Mouse (Mus musculus) gastrocnemius, postnatal 10 days (tissue): ENCODE data around the gene Dennd4c. TPM values are rescaled to one million over a fixed set of nuclear protein-coding genes. Genes with fewer than 3 reads are reported as not detected.

Experiments
- DNase-seq: peaks from one replicate; pipeline ENCODE4 v3.0.0; 2021; ENCODE audit warnings: mixed read lengths
- long read RNA-seq, 2 experiments: library from polyadenylated mRNA; stranded (forward); transcript quantifications; one replicate each; pipeline ENCODE4 v2.0.0; 2021
- total RNA-seq, 2 experiments: library from RNA; stranded (reverse); gene quantifications; 2 replicates each; pipeline ENCODE4 v1.2.3; 2021

The Dennd4c gene
- total RNA-seq = 10 to 100 TPM; 18.4 to 22.1 TPM
- long read RNA-seq, experiment 1, partial matches to known transcripts = 1 of 4 reads
- long read RNA-seq, experiment 1, other reads (novel, unspliced or antisense) = 3 of 4 reads
- long read RNA-seq, experiment 2, partial matches to known transcripts = 3 of 6 reads
- long read RNA-seq, experiment 2, other reads (novel, unspliced or antisense) = 3 of 6 reads

DNA sequence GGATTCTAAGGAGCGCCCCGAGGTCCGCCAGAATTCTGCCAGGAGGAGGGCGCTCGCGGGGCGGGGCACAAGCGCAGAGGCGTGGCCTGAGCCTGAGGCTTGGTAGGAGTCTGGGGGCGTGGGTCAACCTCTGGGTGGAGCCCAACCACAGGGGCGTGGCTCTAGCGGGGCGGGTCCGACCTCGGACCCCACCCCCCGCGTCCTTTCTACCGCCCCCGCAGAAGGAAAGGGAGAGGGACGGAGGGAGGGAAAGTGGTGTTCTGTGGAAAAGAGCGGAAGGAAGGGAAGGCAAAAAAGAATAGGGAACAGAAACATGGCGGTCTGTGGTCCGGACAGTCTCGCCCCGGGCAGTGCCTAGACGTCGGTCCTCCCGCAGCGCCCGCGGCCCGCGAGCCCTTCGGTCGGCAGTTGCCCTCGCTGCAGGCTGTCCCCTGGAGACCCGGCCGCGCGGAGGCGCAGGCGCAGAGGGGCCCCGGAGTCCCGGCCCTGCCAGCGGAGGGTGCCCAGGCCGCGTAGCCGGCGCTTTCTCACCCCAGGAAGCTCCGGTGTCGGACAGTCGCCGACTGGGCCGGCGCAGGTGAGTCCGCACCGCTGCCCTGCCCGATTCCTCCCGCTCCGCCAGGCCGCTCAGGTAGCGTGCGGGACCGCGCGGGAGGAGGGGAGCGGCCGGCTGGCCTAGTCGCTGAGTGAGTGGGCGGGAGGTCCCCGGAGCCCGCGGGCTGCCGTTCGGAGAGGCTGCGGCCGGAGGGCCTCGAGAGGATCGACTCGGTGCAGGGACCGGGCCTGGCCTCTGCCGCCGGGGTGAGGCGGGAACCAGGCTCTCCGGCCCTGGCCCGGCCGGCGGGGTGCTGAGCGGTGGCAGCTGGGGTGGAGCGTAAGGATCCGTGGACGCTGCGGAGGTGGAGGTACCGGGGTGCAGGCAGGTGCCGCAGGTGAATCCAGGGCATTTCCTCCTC lies at the start of gene Dennd4c:
Gene Dennd4c (plus strand): TSS at position 220 of the 956 bp plus-strand sequence.
- peak; percentile 97 for DNase-seq

DNA sequence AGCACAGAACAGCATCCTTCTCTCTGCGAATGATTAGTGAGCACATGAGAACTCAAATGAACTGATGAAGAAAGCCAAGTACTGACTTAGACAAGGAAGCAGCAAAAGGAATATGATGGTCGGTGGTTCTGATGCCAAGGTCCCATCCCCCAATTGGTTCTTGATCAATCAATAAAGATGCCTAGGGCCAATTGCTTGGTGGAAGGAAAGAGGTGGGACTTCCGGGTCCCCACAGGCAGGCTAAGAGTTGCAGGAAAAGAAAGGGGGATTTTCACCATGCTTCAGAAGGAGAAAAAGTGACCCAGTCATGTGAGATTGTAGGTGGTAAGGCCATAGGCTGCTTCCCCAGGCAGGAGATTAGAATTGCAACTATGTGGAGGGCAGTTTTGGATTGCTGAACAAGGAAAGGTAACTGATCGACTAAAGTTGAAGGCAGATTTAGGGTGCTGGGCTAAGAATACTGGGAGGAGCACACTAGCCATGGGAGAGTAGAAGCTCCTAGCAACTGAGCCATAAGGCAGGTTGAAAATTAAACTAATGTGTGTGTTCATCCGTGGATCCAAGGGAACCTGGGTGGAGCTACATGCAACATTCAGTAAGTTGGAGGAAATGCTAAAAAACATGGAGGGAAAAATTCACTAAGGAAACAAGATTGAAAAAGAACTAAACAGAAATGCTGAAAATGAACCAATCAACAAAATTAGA lies 49.0 kb upstream of the Dennd4c start:
- no peak for DNase-seq

DNA sequence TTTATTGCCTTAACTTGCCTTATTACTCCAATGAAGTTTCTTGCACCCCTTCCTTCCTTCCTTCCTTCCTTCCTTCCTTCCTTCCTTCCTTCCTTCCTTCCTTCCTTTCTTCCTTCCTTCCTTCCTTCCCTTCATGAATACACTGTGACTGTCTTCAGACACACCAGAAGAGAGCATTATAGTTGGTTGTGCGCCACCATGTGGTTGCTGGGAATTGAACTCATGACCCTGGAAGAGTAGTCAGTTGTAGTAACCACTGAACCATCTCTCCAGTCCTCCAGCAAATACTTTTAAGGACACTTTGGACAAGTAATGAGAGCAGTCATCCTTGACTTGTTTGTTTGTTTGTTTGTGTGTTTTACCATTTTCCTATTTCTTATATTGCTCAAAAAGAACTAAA lies 39.6 kb upstream of the Dennd4c start:
- DNase-seq = no peak

DNA sequence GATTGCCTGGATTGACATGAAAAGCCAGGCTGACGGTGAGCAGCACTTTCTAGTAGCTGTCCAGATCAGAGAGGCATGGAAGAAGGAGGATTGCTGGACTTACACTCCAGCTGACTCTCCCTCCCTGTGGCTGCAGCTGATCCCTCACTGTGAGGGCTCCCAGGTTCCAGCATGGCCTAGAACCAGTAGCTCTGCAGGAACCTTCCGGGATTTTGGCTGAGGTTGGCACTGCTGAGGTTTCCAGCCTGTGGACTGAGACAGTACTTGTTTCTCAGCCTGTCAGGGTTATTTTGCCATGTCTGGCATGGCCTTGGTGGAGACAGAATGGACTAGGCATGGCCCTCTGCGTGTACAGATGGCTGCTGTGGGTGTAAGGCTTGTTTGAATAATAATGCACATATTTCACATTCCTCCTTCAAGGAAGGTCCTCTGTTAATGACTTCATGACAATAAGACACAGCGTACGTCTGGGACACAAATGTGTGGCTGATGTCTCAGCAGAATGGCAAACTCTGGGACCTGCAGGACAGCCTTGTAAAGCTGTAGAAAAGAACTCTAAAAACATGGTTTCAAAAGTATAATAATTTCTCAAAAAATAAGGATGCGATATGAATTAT lies 38.2 kb upstream of the Dennd4c start:
- no peak for DNase-seq

- DNase-seq = no peak
These were observed 37.6 kb upstream of the Dennd4c start for GRCm38 (mm10) chr4:86710666-86711215.

DNA sequence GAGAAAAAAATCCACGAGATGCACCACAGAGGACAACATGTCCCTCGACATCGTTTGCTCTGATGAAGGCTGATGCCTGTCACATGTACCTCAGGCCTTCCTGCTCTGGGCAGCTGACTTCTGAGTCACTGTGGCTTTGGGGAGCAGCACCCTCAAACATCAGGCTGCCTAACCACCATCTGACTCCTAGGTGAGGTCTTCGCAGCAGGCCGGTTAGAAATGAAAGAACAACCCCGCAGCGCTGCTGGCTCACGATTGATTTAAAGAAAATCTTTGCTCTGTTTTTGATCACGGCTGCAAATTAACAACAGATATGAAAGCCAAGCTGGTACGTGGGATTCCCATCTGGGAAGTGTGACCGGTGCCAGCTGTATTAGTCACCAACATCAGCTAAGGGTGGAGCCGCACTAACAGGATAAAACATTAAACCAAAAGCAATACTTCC lies 35.6 kb upstream of the Dennd4c start:
- DNase-seq = peak; percentile 22

- DNase-seq = no peak
These were observed 34.8 kb upstream of the Dennd4c start for GRCm38 (mm10) chr4:86713518-86713917.

DNA sequence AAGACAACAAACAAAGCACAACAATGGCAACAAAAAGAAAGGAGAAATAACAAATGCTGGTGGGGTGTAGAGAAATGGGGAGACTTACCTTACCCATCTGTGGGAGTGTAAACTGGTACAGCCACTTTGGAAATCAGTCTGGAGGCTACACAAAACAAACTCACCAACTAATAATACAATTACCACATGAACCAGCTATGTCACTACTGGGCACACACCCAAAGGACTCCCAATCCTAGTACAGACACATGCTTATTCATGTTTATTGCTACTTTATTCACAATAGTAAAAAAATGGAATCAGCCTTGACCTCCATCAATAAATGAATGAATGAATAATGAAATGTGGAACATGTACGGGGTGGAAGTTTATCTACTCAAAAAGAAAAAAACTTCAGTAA lies 33.0 kb upstream of the Dennd4c start:
- no peak for DNase-seq

- no peak for DNase-seq
These were observed 31.2 kb upstream of the Dennd4c start for GRCm38 (mm10) chr4:86717176-86717575.

DNA sequence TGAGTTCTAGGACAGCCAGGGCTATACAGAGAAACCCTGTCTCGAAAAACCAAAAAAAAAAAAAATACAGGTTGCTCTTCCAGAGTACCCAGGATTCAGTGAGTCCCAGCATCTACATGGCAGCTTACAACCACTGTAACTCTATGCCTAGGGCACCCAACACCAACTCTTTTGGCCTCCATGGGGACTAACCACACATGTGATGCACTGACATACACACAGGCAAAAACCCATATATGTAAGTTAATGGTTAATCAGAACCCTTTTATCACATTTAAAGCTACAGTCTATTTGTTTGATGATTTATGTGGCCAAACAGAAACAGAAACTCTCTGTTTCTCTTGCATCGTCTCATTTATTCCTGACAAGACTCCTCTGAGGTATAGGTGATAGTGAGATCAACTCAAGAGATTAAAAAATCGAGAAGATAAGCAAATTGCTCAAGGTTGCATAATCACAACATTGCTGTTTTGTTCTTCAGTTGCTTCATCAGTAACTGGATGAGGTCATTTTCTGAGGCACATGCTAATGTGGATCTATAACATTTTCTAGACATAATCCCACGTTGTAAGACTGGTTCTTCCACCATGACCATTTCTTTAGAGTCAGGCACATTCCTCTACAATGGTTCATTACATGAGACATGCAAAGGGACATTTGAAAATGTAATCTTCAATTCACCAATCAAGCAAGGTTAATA lies 29.3 kb upstream of the Dennd4c start:
- DNase-seq = no peak

DNA sequence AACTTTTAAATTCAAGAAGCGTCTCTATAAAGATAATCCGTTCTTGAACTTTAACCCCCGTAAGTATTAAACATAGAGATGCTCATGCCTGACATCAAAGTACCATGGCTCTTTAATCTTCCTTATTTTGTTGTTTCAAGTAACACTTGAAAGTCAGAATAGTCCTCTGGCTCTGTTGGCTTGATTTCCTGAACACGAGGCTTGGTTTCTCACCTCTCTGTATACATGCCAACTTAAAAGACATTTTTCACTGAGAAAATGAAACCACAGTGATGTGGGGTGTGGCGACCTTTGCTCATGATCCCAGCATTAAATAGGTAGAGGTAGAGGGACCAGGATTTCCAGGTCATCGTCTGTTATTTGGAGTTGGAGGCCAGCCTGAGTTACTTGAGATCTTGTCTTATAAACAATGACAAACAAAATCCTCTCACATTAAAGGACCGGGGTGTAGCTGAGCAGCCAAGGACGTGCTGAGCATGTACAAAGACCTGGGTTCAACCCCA lies 26.4 kb upstream of the Dennd4c start:
- DNase-seq = no peak

DNA sequence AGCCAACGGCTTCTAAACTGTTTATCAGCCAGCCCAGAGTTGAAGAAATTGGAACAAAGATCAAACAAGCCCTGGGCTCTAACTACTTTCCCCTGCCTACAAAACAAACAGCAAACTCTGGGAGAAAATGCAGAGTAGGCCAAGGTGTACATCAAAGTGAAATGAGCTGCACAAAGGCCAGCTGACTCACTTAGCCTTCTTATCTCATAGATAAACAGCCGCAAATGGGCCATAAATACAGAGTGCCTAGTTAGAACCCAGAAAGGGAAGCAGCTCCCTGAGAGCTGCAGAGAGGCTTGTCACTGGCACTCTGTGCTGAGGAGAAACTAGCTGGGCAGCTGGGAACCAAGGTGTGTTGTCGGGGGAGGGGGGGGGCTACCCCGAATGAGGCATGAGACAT lies 23.2 kb upstream of the Dennd4c start:
- no peak for DNase-seq

- DNase-seq = no peak
These were observed 22.2 kb upstream of the Dennd4c start for GRCm38 (mm10) chr4:86726141-86726540.

- no peak for DNase-seq
These were observed 18.5 kb upstream of the Dennd4c start for GRCm38 (mm10) chr4:86729829-86730228.

DNA sequence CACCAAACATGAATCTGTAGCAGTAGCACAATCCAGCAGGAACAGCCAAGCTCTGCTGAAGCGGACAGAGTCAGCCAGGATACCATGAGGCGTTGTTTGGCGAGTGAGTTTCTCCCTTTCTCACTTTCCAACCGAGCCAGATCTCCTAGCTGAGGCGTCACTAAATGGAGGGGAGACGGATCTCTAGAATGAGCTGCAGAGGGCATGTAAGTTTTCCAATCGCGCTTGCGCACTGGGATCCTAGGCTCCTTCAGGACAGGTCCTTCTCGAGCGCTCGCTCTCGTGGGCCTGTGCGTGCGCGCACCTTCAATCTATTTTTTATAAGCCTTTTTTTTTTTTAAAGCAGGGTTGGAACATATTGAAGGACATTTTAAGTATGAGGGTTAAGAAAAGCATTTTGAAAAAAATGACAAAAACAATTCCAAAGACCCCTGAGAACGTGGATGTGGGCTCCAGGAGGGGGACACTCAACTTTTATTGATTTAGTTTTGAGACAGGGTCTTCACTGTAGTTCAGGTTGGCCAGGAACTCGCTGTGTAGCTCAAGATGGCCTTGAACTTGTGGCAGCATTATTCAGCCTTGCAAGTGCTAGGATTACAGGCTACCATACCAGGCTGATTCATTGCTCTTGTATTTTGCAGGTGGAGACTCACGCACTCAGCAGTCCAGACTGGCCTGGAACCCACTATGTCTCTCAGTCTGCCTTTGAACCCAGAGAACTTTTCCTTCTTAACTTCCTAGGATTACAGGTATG lies 14.1 kb upstream of the Dennd4c start:
- DNase-seq = no peak

DNA sequence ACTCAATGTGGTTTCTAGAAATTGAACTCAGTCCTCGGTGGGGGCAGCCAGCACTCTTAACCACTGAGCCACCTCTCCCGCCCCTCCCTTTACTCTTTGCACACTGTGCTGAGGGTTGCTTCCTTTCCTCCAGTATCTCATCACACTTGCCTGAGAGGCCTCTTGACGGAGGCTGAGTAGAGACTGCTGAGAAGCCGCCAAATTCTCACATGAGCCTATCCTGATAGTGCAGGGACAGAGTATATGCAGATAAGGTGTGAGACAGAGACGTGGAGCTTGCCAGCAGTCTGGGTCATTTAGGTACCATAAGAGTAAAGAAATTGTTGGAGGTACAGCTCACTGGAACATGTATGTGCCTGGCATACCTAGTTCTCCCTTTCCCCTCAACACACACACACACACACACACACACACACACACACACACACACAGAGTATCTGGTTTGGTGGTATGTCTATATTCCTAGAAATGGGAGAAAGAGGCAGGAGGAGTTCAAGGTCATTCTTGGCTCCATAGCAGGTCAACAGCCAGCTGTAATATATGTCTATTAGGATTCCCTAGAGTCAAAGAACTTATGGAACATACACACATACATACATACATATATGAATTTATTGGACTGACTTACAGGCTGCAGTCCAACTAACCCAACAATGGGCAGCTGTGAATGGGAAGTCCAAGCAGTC lies 8.9 kb upstream of the Dennd4c start:
- DNase-seq = no peak

DNA sequence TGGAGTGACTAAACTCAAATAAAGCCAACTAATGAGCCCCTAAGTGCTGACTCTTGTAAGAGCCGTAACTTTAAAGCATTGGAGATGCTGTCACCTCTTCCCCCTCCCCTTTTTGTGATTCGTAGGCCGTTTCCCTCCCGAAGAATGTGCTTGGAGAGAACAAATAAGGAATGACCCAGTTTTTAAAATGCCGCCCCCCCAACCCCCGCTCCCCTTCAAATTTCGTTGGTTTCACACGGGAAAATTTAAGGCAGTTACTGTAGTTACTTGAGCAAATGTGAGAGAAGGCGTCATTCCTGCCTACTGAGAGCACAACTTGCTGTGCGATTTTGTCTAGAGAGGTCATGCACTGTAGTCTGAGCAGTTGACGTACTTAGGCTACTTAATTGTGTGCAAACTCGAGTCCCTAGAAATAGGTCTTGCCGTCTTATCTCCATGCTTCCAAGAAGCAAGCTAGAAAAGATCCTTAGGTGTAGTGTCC lies 1.0 kb downstream of the Dennd4c start:
- peak; percentile 8 for DNase-seq

DNA sequence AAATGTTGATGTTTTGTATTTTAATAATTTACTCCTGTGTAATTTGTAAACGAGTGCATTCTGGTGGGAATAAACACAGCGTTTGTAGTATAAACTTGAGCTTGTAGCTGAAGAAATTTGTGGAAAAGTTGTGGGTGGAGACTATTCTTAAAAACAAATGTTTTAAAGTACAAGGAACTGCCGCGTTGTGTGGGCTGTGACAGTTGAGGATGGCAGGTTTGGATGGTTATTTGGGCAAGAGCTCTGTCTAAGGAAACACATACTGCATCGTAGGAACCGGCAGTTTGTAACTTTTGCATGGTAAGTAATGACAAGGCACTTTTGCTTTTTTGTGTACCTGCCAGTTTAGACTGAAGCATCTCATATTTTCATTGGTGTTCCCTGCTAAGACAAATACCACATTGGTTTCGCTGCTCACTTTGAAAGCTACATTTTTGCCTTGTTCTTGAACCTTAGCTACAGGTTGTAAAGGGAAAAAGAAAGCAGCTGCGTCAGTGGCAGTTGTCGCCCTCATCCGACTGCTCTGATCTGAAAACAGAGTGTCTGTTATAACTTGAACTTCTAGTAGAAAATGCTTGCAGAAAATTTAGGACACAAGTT lies 2.1 kb downstream of the Dennd4c start:
- no peak for DNase-seq

DNA sequence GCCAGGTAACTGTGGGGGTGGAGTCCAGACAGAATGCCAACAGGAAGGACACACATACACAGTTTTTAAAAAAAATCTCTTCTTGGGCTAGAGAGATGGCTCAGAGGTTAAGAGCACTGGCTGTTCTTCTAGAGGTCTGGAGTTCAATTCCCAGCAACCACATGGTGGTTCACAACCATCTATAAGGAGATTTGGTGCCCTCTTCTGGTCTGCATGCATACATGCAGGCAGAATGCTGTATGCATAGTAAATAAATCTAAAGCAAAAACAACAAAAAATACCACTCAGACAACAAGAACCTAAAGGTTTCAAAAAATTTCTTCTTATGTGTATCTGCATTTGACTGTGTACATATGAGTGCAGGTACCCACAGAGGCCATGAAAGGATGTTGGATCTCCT lies 16.0 kb downstream of the Dennd4c start:
- no peak for DNase-seq
